Mouse (Mus musculus): Measurements from ENCODE around the gene Ado. TPM values are rescaled to one million over a fixed set of nuclear protein-coding genes. Genes with fewer than 3 reads are reported as not detected.

Ado gene
- polyA plus RNA-seq, 1 experiment from 2014 or later = 24.2 TPM

GRCm38 (mm10) chr10:67559765-67560394 is 11.1 kb upstream of the Ado start:
- Histone ChIP-seq H3K4me2 (replicated peaks; ENCODE audit: low read depth) (no peak overlapping the region), H3K27me3 (ENCODE audit: control insufficient read depth, insufficient read depth, low read length) (no peaks in the 10 kb centered on the region), H3K9ac (ENCODE audit: low read length) (no peak overlapping the region), H3K9me3 (ENCODE audit: control insufficient read depth, low read length) (no peaks in the 10 kb centered on the region; the same call in 1 of the 2 replicates), H3K4me3 (ENCODE audit: low read depth, low read length) (no peak overlapping the region), H3K27ac (replicated peaks) (no peak overlapping the region), H3K4me1 (replicated peaks; ENCODE audit: control insufficient read depth, insufficient read depth) (no peaks in the 10 kb centered on the region), H3K36me3 (ENCODE audit: control insufficient read depth, insufficient read depth, low read length) (no peaks in the 10 kb centered on the region)
- no peak for ATAC-seq (ENCODE audit: low FRiP score, low TSS enrichment)
- WGBS = 54% methylated on average over 13 of the region's 13 CpGs
- no peak for DNase-seq (ENCODE audit: low spot score)
- no peak for TF ChIP-seq CTCF (IDR thresholded peaks at IDR 0.05; ENCODE audit: low read depth)
- no peak for TF ChIP-seq EP300 (optimal IDR thresholded peaks at IDR 0.05)

DNA sequence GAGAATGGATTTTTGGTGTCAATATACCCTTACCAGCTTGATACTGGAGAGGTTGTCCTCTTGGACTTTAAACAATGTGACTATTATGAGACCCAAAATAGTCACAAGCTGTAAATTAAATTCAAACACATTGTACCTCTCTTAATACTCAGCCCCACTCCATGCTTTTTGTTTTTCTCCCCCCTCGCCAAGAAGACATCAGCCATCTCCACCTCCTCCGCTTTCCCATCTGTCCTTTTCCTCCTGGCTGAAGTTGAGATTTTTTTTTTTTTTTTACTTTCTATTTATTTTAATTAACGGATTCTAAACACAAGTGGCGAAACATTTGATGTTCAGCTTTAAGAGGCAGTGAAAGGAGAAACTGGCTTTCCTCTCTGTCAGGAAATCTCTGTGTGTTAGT is 9.3 kb upstream of the Ado start:
- Histone ChIP-seq H3K9me3 (ENCODE audit: control insufficient read depth, low read length) (no peaks in the 10 kb centered on the region; the same call in 1 of the 2 replicates), H3K4me1 (replicated peaks; ENCODE audit: control insufficient read depth, insufficient read depth) (no peaks in the 10 kb centered on the region), H3K4me3 (ENCODE audit: low read depth, low read length) (no peak overlapping the region), H3K4me2 (replicated peaks; ENCODE audit: low read depth) (no peak overlapping the region), H3K27me3 (ENCODE audit: control insufficient read depth, insufficient read depth, low read length) (no peaks in the 10 kb centered on the region), H3K9ac (ENCODE audit: low read length) (no peak overlapping the region), H3K36me3 (ENCODE audit: control insufficient read depth, insufficient read depth, low read length) (no peaks in the 10 kb centered on the region), H3K27ac (replicated peaks) (no peak overlapping the region)
- WGBS = 70% methylated on average over 4 of the region's 4 CpGs
- TF ChIP-seq EP300 (optimal IDR thresholded peaks at IDR 0.05) = no peak
- TF ChIP-seq CTCF (IDR thresholded peaks at IDR 0.05; ENCODE audit: low read depth) = no peak
- no peak for ATAC-seq (ENCODE audit: low FRiP score, low TSS enrichment)
- no peak for DNase-seq (ENCODE audit: low spot score)

DNA sequence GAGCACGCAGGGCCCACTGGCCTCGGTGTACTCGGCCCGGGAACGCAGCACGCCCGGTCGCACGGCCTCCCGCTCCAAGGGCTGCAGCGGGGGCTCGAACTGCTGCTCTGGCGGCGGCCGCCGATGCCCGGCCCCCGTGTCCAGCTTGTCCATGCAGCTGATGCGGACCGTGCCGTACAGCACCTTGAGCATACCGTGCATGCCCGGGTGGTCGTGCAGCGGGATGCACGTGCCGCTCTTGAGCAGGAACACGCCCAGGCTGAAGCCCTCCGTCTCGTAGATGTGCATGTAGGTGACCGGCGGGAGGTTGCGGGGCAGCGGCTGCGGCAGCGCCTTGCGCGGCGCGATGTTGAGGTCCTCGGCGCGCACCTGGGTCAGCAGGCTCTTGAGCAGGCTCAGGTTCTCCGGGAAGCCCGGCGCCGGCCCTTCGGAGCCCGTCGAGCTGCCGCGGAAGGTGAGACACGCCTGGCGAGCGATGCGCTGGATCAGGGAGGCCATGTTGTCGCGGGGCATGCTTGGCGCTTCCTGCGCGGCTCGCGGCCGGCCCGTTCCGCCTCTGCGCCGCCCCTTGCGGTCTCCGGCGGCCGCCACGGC is 397 bp downstream of the Ado start:
- no peak for TF ChIP-seq CTCF (IDR thresholded peaks at IDR 0.05; ENCODE audit: low read depth)
- no peak for TF ChIP-seq EP300 (optimal IDR thresholded peaks at IDR 0.05)
- Histone ChIP-seq H3K4me3 (ENCODE audit: low read depth, low read length) (peak overlapping the region; percentile 80), H3K4me1 (replicated peaks; ENCODE audit: control insufficient read depth, insufficient read depth) (peaks cover 2% of the 10 kb centered on the region; the same call in 1 of the 2 replicates), H3K4me2 (replicated peaks; ENCODE audit: low read depth) (peak overlapping the region; percentile 98), H3K27ac (replicated peaks) (peak overlapping the region; percentile 94), H3K9me3 (ENCODE audit: control insufficient read depth, low read length) (no peaks in the 10 kb centered on the region), H3K27me3 (ENCODE audit: control insufficient read depth, insufficient read depth, low read length) (no peaks in the 10 kb centered on the region), H3K9ac (ENCODE audit: low read length) (peak overlapping the region; percentile 91), H3K36me3 (ENCODE audit: control insufficient read depth, insufficient read depth, low read length) (no peaks in the 10 kb centered on the region)
- ATAC-seq (ENCODE audit: low FRiP score, low TSS enrichment) = peak; percentile 72
- DNase-seq (ENCODE audit: low spot score) = peak; percentile 70
- WGBS = 0% methylated on average over 59 of the region's 73 CpGs

DNA sequence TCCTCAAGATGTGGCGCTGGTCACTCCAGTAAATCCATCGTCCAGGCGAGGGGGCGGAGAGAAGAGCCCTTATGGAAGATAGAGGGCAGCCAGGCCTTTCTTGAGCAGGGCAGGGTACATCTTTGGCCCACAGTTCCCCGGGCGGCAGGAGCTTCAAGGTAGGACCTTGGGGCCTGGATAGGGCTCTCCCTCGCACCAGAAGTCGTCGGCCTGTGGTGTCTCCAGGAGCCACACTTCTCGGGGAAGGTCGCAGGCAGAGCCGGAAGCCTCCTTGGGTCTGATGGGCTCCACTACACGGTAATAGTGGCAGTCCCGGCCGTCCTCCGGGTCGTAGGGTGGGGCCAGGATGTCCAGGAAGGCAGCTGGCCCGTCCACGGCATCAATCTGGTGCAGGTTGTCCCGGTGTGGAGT is 900 bp downstream of the Ado start:
- H3K4me3 ChIP-seq (ENCODE audit: low read depth, low read length) = peak overlapping the region; percentile 80
- TF ChIP-seq CTCF (IDR thresholded peaks at IDR 0.05; ENCODE audit: low read depth) (no peak), EP300 (optimal IDR thresholded peaks at IDR 0.05) (no peak)
- 3% methylated on average over 20 of the region's 20 CpGs for WGBS
- ATAC-seq (ENCODE audit: low FRiP score, low TSS enrichment) (0 out of 2 replicates have a peak, but pooled peaks have one; percentile 1), DNase-seq (ENCODE audit: low spot score) (peak; percentile 45)
- peak overlapping the region; percentile 94 for H3K27ac ChIP-seq (replicated peaks)
- H3K36me3 ChIP-seq (ENCODE audit: control insufficient read depth, insufficient read depth, low read length) = no peaks in the 10 kb centered on the region
- H3K9me3 ChIP-seq (ENCODE audit: control insufficient read depth, low read length) = no peaks in the 10 kb centered on the region
- no peaks in the 10 kb centered on the region for H3K27me3 ChIP-seq (ENCODE audit: control insufficient read depth, insufficient read depth, low read length)
- H3K4me2 ChIP-seq (replicated peaks; ENCODE audit: low read depth) = peak overlapping the region; percentile 98
- H3K9ac ChIP-seq (ENCODE audit: low read length) = peak overlapping the region; percentile 91
- H3K4me1 ChIP-seq (replicated peaks; ENCODE audit: control insufficient read depth, insufficient read depth) = peaks cover 2% of the 10 kb centered on the region; the same call in 1 of the 2 replicates

- H3K4me1 ChIP-seq (replicated peaks; ENCODE audit: control insufficient read depth, insufficient read depth) = peaks cover 7% of the 10 kb centered on the region; the same call in 1 of the 2 replicates
- no peaks in the 10 kb centered on the region for H3K36me3 ChIP-seq (ENCODE audit: control insufficient read depth, insufficient read depth, low read length)
- H3K9ac ChIP-seq (ENCODE audit: low read length) = no peak overlapping the region
- H3K4me3 ChIP-seq (ENCODE audit: low read depth, low read length) = no peak overlapping the region
- WGBS = 41% methylated on average over 19 of the region's 19 CpGs
- DNase-seq (ENCODE audit: low spot score) (no peak), ATAC-seq (ENCODE audit: low FRiP score, low TSS enrichment) (no peak)
- H3K27me3 ChIP-seq (ENCODE audit: control insufficient read depth, insufficient read depth, low read length) = peaks cover 5% of the 10 kb centered on the region; the same call in 1 of the 2 replicates
- H3K4me2 ChIP-seq (replicated peaks; ENCODE audit: low read depth) = no peak overlapping the region
- TF ChIP-seq CTCF (IDR thresholded peaks at IDR 0.05; ENCODE audit: low read depth) (no peak), EP300 (optimal IDR thresholded peaks at IDR 0.05) (no peak)
- no peak overlapping the region for H3K27ac ChIP-seq (replicated peaks)
- H3K9me3 ChIP-seq (ENCODE audit: control insufficient read depth, low read length) = no peaks in the 10 kb centered on the region
These were observed 8.2 kb downstream of the Ado start for GRCm38 (mm10) chr10:67540591-67540990.

DNA sequence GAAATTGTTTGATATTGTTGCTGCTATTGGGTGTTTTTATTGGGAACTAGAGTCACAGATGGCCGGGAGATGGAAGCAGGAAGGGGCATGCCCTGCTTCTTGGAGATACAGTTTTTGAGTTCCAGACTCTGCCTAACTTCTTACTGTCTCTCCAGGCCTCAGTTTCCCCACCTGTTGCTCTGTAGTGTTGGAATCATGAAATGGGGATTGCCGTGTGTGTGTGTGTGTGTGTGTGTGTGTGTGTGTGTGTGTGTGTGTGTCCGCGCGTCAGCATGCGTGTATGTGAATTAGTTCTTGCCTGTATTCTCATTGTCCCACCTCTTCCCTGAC is 9.4 kb downstream of the Ado start:
- WGBS = 52% methylated on average over 6 of the region's 6 CpGs
- H3K9ac ChIP-seq (ENCODE audit: low read length) = no peak overlapping the region
- no peaks in the 10 kb centered on the region for H3K9me3 ChIP-seq (ENCODE audit: control insufficient read depth, low read length)
- no peaks in the 10 kb centered on the region for H3K36me3 ChIP-seq (ENCODE audit: control insufficient read depth, insufficient read depth, low read length)
- TF ChIP-seq EP300 (optimal IDR thresholded peaks at IDR 0.05) (no peak), CTCF (IDR thresholded peaks at IDR 0.05; ENCODE audit: low read depth) (no peak)
- no peak overlapping the region for H3K4me2 ChIP-seq (replicated peaks; ENCODE audit: low read depth)
- H3K4me1 ChIP-seq (replicated peaks; ENCODE audit: control insufficient read depth, insufficient read depth) = peaks cover 7% of the 10 kb centered on the region; the same call in 1 of the 2 replicates
- DNase-seq (ENCODE audit: low spot score) (no peak), ATAC-seq (ENCODE audit: low FRiP score, low TSS enrichment) (no peak)
- H3K27ac ChIP-seq (replicated peaks) = no peak overlapping the region
- peaks cover 13% of the 10 kb centered on the region; the same call in 1 of the 2 replicates for H3K27me3 ChIP-seq (ENCODE audit: control insufficient read depth, insufficient read depth, low read length)
- no peak overlapping the region for H3K4me3 ChIP-seq (ENCODE audit: low read depth, low read length)

Data from stomach, postnatal 0 days (tissue).